Mouse (Mus musculus): ENCODE measurements around the gene Dusp22.

DNA sequence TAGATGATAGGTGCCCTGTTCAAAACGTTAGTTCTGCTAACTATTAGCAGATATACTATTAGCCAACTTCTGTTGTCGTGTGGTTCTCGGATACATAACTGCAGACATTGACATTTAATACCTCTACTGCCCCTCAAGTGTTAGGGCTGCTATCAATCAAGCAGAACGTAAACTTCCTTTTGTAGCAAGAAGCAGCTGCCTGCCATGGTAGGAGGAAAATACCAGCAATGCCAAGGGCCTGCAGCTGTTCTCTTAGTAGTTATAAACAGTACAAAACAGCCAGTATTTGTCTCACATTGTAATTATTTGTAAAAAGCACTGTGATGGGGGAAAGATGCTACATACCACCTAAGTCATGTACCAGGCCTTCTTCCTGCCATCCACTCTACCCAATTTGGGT lies 6.7 kb upstream of the Dusp22 start:
- TF ChIP-seq CHD2 (IDR thresholded peaks at IDR 0.05; ENCODE audit: low read depth, low read length) (no peak), ZNF384 (IDR thresholded peaks at IDR 0.05; ENCODE audit: low read depth, low read length) (no peak), HCFC1 (IDR thresholded peaks at IDR 0.05; ENCODE audit: borderline replicate concordance, insufficient read depth, low read length) (no peak)

All from ES-E14 (cell line).